Mouse (Mus musculus) forebrain, embryonic 11.5 days (tissue): ENCODE results near the gene Cdk5. TPM values are rescaled to one million over a fixed set of nuclear protein-coding genes. Genes with fewer than 3 reads are reported as not detected.

Source experiments
- ATAC-seq: fragments of 200-750 bp; cut with Nextera tagmentation; replicated peaks from 2 replicates; pipeline ENCODE4 v1.8.0; 2017; ENCODE audit warnings: moderate TSS enrichment; ENCODE audit not compliant: low FRiP score
- DNase-seq: peaks from one replicate; pipeline ENCODE4 v3.0.0-alpha.2; 2017; ENCODE audit warnings: low spot score
- H3K27ac ChIP-seq: fragments of 300-500 bp; sonication (generic); 2 replicates; pipeline ENCODE4 v1.5.1; 2014; ENCODE audit warnings: low read depth, low read length
- H3K27me3 ChIP-seq: fragments of 300-500 bp; sonication (generic); 2 replicates; pipeline ENCODE4 v1.6.1; 2014; ENCODE audit warnings: mild to moderate bottlenecking, low read length, mixed read lengths; ENCODE audit not compliant: control insufficient read depth, insufficient read depth
- H3K36me3 ChIP-seq: fragments of 300-500 bp; sonication (generic); 2 replicates; pipeline ENCODE4 v1.6.1; 2014; ENCODE audit warnings: mild to moderate bottlenecking, low read length, moderate library complexity, mixed read lengths; ENCODE audit not compliant: control insufficient read depth, insufficient read depth
- H3K4me1 ChIP-seq: fragments of 300-500 bp; sonication (generic); replicated peaks from 2 replicates; pipeline ENCODE4 v1.6.1; 2014; ENCODE audit warnings: low read length, mixed read lengths; ENCODE audit not compliant: control insufficient read depth, insufficient read depth
- H3K4me2 ChIP-seq: fragments of 300-500 bp; sonication (generic); 2 replicates; pipeline ENCODE4 v1.6.1; 2014; ENCODE audit warnings: low read depth, mild to moderate bottlenecking, low read length, moderate library complexity, mixed read lengths; ENCODE audit not compliant: severe bottlenecking
- H3K4me3 ChIP-seq: fragments of 300-500 bp; sonication (generic); 2 replicates; pipeline ENCODE4 v1.5.1; 2014; ENCODE audit warnings: low read depth, low read length
- H3K9ac ChIP-seq: fragments of 300-500 bp; sonication (generic); 2 replicates; pipeline ENCODE4 v1.6.1; 2014; ENCODE audit warnings: low read length
- H3K9me3 ChIP-seq: fragments of 300-500 bp; sonication (generic); 2 replicates; pipeline ENCODE4 v1.6.1; 2016; ENCODE audit warnings: low read length, mixed read lengths; ENCODE audit not compliant: control insufficient read depth
- WGBS: fragments of 180-500 bp; shearing (Covaris S2); extraction: QIAGEN DNeasy Blood & Tissue Kit; methylation state at CpG from one replicate; pipeline ENCODE4 v1.1.7; 2014; 5-methylcytosine and 5-hydroxymethylcytosine counted together
- polyA plus RNA-seq: library from polyadenylated mRNA; unstranded; fragments of >200 nt; fragmentation: Nextera tagmentation; extraction: Ambion mirVana; gene quantifications from 2 replicates; pipeline ENCODE4 v1.2.1, GENCODE M21; 2014

The Cdk5 gene
- 47.5 and 53.9 TPM in 2 replicates for polyA plus RNA-seq

DNA sequence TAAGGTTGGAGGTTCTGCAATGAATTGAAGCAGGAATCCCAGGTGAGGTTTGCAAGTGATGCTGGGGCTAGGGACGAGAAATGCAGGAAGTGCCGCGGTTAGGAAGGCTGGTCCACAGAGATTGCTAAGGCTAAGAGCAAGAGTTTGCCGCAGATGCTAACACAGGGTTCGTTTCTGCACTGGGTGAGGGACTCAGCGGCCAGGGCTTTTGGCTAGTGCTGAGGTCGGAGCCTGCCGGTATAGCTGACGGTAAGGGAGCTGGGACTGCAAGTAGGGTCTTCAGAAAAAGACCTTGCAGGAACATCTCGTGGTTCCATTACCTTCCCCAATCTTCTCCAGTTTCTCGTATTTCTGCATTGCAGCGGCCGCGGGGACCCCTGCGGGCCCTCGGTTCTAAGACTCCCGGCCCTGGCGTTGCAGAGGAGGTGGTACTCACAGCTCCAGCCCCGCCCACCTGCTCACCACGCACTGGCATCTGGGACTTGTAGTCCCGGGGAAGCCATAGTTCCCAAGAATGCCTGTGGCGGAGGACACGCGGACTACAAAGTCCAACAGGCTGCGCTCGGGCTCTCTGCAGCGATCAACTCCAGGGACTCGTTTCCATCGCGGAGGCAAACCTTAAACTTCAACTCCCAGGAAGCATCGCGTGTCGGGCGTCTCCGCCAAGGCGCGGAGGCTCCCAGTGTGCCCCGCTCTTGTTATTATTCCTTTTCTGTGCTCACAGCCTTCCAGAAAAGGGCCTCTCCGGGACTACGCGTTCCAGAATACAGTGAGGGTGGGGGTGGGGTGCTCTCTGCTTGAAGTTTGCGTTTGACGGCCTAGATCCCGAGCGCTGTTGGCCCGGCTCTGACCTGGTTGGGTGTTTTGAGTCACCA, at the start of gene Cdk5, which contains the start of gene Slc4a2:
Cdk5 (minus strand) TSS at position 402 of the 875 bp plus-strand sequence.
Slc4a2 (plus strand) TSS at position 709 of the 875 bp plus-strand sequence.
- Histone ChIP-seq H3K9ac (peak within 1 kb of the TSS; percentile 82), H3K4me1 (peaks cover 35% of the 10 kb centered on the region), H3K27ac (peak within 1 kb of the TSS; percentile 77), H3K36me3 (no peaks in the 10 kb centered on the region), H3K4me3 (peak within 1 kb of the TSS; percentile 60), H3K9me3 (no peaks in the 10 kb centered on the region), H3K4me2 (peak within 1 kb of the TSS; percentile 77), H3K27me3 (peaks cover 2% of the 10 kb centered on the region; the same call in 1 of the 2 replicates)
- whole genome bisulfite sequencing: under 1% methylated on average over 46 of the region's 46 CpGs
- ATAC-seq (peak; percentile 94), DNase-seq (peak; percentile 98)

- Histone ChIP-seq H3K36me3 (no peaks in the 10 kb centered on the region), H3K27me3 (peaks cover 22% of the 10 kb centered on the region), H3K4me3 (no peak overlapping the region), H3K27ac (no peak overlapping the region), H3K9ac (no peak overlapping the region), H3K4me1 (peaks cover 16% of the 10 kb centered on the region), H3K4me2 (no peak overlapping the region), H3K9me3 (no peaks in the 10 kb centered on the region)
- ATAC-seq (peak; percentile 56; the same call in 1 of the 2 replicates), DNase-seq (peak; percentile 85)
- WGBS: 11% methylated on average over 5 of the region's 5 CpGs
These were observed 47.3 kb upstream of the Cdk5 start for GRCm38 (mm10) chr5:24470600-24470999.

DNA sequence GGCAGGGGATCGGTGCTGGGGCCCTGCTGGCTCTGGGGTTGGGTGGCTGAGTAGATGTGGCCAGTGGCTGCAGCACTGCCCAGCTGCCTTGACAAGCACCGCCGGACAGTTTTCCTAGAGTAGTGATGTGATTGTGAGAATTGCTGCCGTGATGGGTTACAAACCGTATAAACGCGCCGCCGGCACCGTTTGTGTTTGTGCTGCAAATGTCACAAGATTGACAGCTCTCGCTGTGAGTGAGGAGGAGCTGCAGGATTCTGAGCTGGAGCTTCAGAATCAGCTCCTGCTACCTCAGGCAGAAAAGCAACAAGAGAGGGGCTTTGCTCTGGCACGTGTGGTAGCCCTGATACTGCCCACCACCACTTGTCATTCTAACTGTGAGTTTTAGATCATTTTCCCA, 43.4 kb upstream of the Cdk5 start:
- H3K9ac ChIP-seq: no peak overlapping the region
- H3K27ac ChIP-seq: no peak overlapping the region
- H3K4me2 ChIP-seq: no peak overlapping the region

GRCm38 (mm10) chr5:24455613-24456012, 32.3 kb upstream of the Cdk5 start:
- no peaks in the 10 kb centered on the region; the same call in 1 of the 2 replicates for H3K36me3 ChIP-seq
- no peak for ATAC-seq
- H3K27me3 ChIP-seq: no peaks in the 10 kb centered on the region
- DNase-seq: no peak
- peaks cover 31% of the 10 kb centered on the region for H3K4me1 ChIP-seq
- 0 out of 2 replicates have a peak overlapping the region, but pooled peaks have one; percentile 8 for H3K4me2 ChIP-seq
- H3K9ac ChIP-seq: no peak overlapping the region
- H3K4me3 ChIP-seq: no peak overlapping the region
- H3K27ac ChIP-seq: no peak overlapping the region
- 64% methylated on average over 7 of the region's 7 CpGs for WGBS
- H3K9me3 ChIP-seq: no peaks in the 10 kb centered on the region

More for the DNA sequence above, 43.4 kb upstream of the Cdk5 start:
- Histone ChIP-seq H3K9me3 (no peaks in the 10 kb centered on the region), H3K4me3 (no peak overlapping the region), H3K4me1 (no peaks in the 10 kb centered on the region), H3K36me3 (no peaks in the 10 kb centered on the region), H3K27me3 (no peaks in the 10 kb centered on the region)
- DNase-seq (no peak), ATAC-seq (no peak)
- WGBS: 52% methylated on average over 12 of the region's 12 CpGs

GRCm38 (mm10) chr5:24455076-24455475, 31.7 kb upstream of the Cdk5 start:
- Histone ChIP-seq H3K27ac (0 out of 2 replicates have a peak overlapping the region, but pooled peaks have one; percentile 4), H3K4me3 (no peak overlapping the region)

GRCm38 (mm10) chr5:24453985-24454303, 30.6 kb upstream of the Cdk5 start:
- Histone ChIP-seq H3K27ac (peak overlapping the region; percentile 86; the same call in 1 of the 2 replicates), H3K36me3 (no peaks in the 10 kb centered on the region; the same call in 1 of the 2 replicates), H3K4me3 (peak overlapping the region; percentile 93), H3K4me2 (peak overlapping the region; percentile 98), H3K27me3 (no peaks in the 10 kb centered on the region), H3K9ac (no peak overlapping the region; the same call in 1 of the 2 replicates), H3K9me3 (no peaks in the 10 kb centered on the region), H3K4me1 (peaks cover 31% of the 10 kb centered on the region)
- ATAC-seq: 0 out of 2 replicates have a peak, but pooled peaks have one; percentile 1
- no peak for DNase-seq
- 23% methylated on average over 2 of the region's 2 CpGs for WGBS

More at GRCm38 (mm10) chr5:24455076-24455475, 31.7 kb upstream of the Cdk5 start:
- Histone ChIP-seq H3K4me2 (0 out of 2 replicates have a peak overlapping the region, but pooled peaks have one; percentile 15), H3K36me3 (no peaks in the 10 kb centered on the region; the same call in 1 of the 2 replicates), H3K27me3 (no peaks in the 10 kb centered on the region), H3K9me3 (no peaks in the 10 kb centered on the region), H3K9ac (no peak overlapping the region), H3K4me1 (peaks cover 31% of the 10 kb centered on the region)
- DNase-seq (no peak), ATAC-seq (no peak)
- WGBS: 66% methylated on average over 3 of the region's 3 CpGs

DNA sequence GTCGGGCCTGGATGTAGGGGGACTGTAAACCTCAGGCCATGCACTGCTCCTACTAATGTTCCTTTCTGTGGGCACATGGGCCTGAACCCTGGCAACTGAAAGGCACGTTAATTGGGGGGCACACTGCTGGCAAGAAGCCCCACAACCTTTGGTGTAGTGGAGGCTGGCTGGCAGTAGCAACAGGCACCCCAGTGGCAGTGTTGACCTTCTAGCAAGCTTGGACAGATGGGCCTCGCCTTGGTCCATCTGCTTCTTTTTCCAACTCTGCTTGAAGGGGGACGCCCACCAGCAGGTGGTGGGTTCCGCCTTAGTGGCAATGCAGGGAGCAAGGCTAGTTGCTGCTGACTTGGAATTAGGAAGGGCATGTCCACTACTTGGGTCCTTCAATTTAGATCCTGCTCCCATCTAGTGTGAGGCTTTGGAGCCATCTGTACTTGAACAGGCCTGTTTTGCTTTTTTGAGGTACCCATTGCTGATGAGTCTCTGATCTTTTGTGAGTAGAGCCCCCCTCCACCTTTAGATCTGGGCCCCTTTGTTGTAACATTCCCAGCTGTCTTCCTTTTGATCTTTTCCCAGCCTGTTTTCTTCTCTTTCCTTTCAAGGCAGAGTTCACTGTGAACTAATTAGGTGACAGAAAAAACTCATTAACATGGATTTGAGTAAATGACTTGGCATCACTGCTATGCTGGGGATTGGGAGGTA, 30.1 kb upstream of the Cdk5 start:
- Histone ChIP-seq H3K4me2 (peak overlapping the region; percentile 98), H3K9ac (peak overlapping the region; percentile 93), H3K36me3 (no peaks in the 10 kb centered on the region; the same call in 1 of the 2 replicates), H3K9me3 (no peaks in the 10 kb centered on the region), H3K4me3 (peak overlapping the region; percentile 93), H3K27ac (peak overlapping the region; percentile 86), H3K4me1 (peaks cover 31% of the 10 kb centered on the region), H3K27me3 (no peaks in the 10 kb centered on the region)
- DNase-seq (peak; percentile 72), ATAC-seq (peak; percentile 8; the same call in 1 of the 2 replicates)
- 5% methylated on average over 5 of the region's 5 CpGs for WGBS

DNA sequence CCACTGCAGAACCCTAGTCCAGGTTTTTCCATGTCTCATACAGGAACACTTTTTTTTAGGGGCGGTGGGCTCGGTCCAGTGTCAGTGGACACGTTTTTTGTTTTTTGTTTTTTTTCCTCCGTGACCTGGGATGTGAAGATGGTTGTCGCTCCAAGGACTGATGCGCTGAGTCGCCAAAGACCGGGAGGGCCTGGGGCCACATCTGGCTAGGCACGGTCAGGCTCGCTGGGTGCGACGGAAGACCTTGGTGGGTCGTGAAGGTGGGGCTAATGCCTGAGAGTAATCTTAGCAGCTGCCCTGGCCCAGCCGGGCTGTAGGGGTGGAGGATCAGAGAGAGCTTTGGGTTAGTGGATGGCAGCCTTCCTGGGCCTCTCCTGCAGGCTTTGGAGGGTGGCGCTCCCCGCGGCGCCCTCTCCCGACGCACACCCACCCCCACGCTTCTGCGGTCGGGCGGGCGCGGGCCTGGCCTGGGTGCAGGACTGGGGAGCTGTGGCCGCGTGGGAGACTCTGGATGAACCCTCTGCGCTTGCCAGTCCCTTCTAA, 29.4 kb upstream of the Cdk5 start:
- H3K36me3 ChIP-seq: no peaks in the 10 kb centered on the region; the same call in 1 of the 2 replicates
- ATAC-seq (peak; percentile 9; the same call in 1 of the 2 replicates), DNase-seq (peak; percentile 66)
- peak overlapping the region; percentile 86 for H3K27ac ChIP-seq
- H3K27me3 ChIP-seq: no peaks in the 10 kb centered on the region
- WGBS: under 1% methylated on average over 29 of the region's 29 CpGs
- H3K9me3 ChIP-seq: no peaks in the 10 kb centered on the region
- peak overlapping the region; percentile 93 for H3K4me3 ChIP-seq
- peak overlapping the region; percentile 98 for H3K4me2 ChIP-seq
- H3K4me1 ChIP-seq: peaks cover 35% of the 10 kb centered on the region
- H3K9ac ChIP-seq: peak overlapping the region; percentile 93
